Mouse (Mus musculus) MEL-GATA-1-ER (cell line): Measurements from ENCODE around the gene Gm20815.
"Not testable (repeated sequence)": the region's sequence is repeated elsewhere in the genome, so short reads cannot be mapped to it uniquely, and the experiment has no call there.

Experiments
- DNase-seq: peaks from one replicate; pipeline ENCODE4 v3.0.0-alpha.2; 2012; ENCODE audit warnings: low read depth; ENCODE audit errors: extremely low read depth

Gm20815 gene

DNA sequence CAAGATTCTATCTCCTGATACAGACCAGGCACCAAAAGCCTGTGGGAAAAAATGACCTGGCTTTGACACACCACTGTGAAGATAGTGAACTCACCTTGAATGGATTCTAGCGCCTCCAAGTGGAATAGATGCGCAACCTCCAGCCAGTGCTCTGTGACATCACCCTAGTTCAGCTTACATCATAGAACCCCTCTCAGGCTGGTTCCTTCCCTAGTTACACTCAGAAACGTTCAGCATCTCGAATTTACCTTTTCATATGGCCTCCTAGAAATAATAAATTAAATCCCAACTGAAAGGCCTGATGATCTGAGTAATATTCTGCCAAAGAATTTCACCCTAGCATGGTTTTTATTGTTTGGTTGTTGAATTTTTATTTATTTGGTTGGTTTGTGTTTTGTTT, at the start of gene Gm20815:
Gene Gm20815 (minus strand): TSS at position 101 of the 400 bp plus-strand sequence.
- not testable (repeated sequence) for DNase-seq
